Comparison of ENCODE assay signal across 11 mouse cellular contexts in genomic region chr1:62901375-62901774, GRCm38 (mm10).
A peak's percentile ranks its signal among the peaks of the same experiment; 100 is the strongest.
DNase-seq lines count a peak whose midpoint lies in the region; ATAC-seq lines count a peak whose summit lies in the region.
"Had no signal": no experiment of that assay in that cellular context is flagged by ENCODE, and none has a peak within 500 bp of the region (broad histone marks: within the 10 kb centered on the region; RNA-seq: fewer than 3 reads in every experiment).

No protein-coding gene starts in this region.

- no peak overlapping the region for H3K4me2 ChIP-seq in midbrain, embryonic 12.5 days (replicated peaks)
- H3K4me2 ChIP-seq in midbrain, embryonic 15.5 days: no peak overlapping the region
- H3K4me2 ChIP-seq: heart, embryonic 15.5 days had no signal

- no peak overlapping the region for H3K4me3 ChIP-seq in midbrain, embryonic 12.5 days
- no peak overlapping the region for H3K4me3 ChIP-seq in midbrain, embryonic 15.5 days
- H3K4me3 ChIP-seq: heart, embryonic 15.5 days had no signal

- H3K36me3 ChIP-seq in midbrain, embryonic 12.5 days: no peaks in the 10 kb centered on the region
- no peaks in the 10 kb centered on the region for H3K36me3 ChIP-seq in midbrain, embryonic 15.5 days (replicated peaks)
- H3K36me3 ChIP-seq: heart, embryonic 15.5 days had no signal

- WGBS in midbrain, embryonic 12.5 days: 71% methylated on average over 6 of the region's 6 CpGs
- 60% methylated on average over 6 of the region's 6 CpGs for WGBS in midbrain, embryonic 15.5 days

- H3K27me3 ChIP-seq in midbrain, embryonic 12.5 days: no peaks in the 10 kb centered on the region; the same call in 1 of the 2 replicates
- H3K27me3 ChIP-seq in midbrain, embryonic 15.5 days (replicated peaks): no peaks in the 10 kb centered on the region
- H3K27me3 ChIP-seq: heart, embryonic 15.5 days had no signal

- H3K9me3 ChIP-seq in midbrain, embryonic 12.5 days: no peaks in the 10 kb centered on the region
- no peaks in the 10 kb centered on the region for H3K9me3 ChIP-seq in midbrain, embryonic 15.5 days
- H3K9me3 ChIP-seq: heart, embryonic 15.5 days had no signal

- no peak overlapping the region for H3K9ac ChIP-seq in midbrain, embryonic 12.5 days (replicated peaks)
- no peak overlapping the region for H3K9ac ChIP-seq in midbrain, embryonic 15.5 days
- H3K9ac ChIP-seq: heart, embryonic 15.5 days had no signal

- ATAC-seq in midbrain, embryonic 12.5 days (ENCODE audit: low FRiP score, low read depth): 0 out of 2 replicates have a peak, but pooled peaks have one; percentile 44
- no peak for ATAC-seq in midbrain, embryonic 15.5 days (replicated peaks)

- peaks cover 24% of the 10 kb centered on the region for H3K4me1 ChIP-seq in midbrain, embryonic 12.5 days
- peaks cover 12% of the 10 kb centered on the region for H3K4me1 ChIP-seq in midbrain, embryonic 15.5 days

- no peak overlapping the region for H3K27ac ChIP-seq in midbrain, embryonic 12.5 days (replicated peaks)
- no peak overlapping the region for H3K27ac ChIP-seq in midbrain, embryonic 15.5 days
- H3K27ac ChIP-seq: heart, embryonic 15.5 days; macrophage had no signal

- DNase-seq in heart, adult 11 months: peak; percentile 66
- DNase-seq in heart, postnatal 14 days: no peak
- DNase-seq in kidney, postnatal 14 days: peak; percentile 47
- peak; percentile 32 for DNase-seq in lung, postnatal 10 days
- no peak for DNase-seq in adrenal gland, postnatal 10 days
- DNase-seq in spleen, adult 18-20 months: no peak
- DNase-seq: thymus, postnatal 14 days had no signal

- intact Hi-C loops in heart, postnatal 14 days (cut with DNase I): no loop called here

Comparison
In these comparisons a context has a peak if more than half of its experiments do, and no peak if none do; other contexts are left out.
1. DNase-seq: peak in heart, adult 11 months (single experiment), kidney, postnatal 14 days (single experiment) and lung, postnatal 10 days (single experiment); none in heart, postnatal 14 days (0 of 2), adrenal gland, postnatal 10 days (single experiment) and spleen, adult 18-20 months (0 of 2).